Mouse (Mus musculus): ENCODE results near the gene Tmem28. TPM values are rescaled to one million over a fixed set of nuclear protein-coding genes. Genes with fewer than 3 reads are reported as not detected.

Gene Tmem28
- polyA plus RNA-seq, 1 experiment from 2014 or later = 2.3 TPM

DNA sequence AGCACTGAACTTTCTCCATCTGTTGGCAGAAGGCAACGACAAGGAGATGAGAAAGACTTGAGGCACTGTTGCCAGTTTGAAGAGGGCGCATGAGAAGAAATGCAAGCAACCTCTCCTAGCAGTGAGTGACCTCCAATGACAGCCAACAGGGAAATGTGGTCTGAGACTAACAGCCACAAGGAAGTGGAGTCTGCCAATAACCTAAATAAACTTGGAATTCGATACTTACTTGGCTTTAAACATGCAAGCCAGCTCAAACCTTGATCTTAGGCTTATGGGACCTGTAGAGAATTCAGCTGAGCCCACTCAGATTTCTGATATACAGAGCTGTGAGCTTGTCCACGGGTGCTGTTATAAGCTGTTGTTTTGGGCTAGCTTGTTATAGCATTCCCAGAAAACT is 51.4 kb downstream of the Tmem28 start:
- Histone ChIP-seq H3K36me3 (ENCODE audit: control insufficient read depth, insufficient read depth, low read length) (no peaks in the 10 kb centered on the region), H3K9me3 (ENCODE audit: control insufficient read depth, low read length) (no peaks in the 10 kb centered on the region)

GRCm38 (mm10) chrX:99872632-99873201 is 51.9 kb downstream of the Tmem28 start:
- no peaks in the 10 kb centered on the region for H3K36me3 ChIP-seq (ENCODE audit: control insufficient read depth, insufficient read depth, low read length)
- no peak overlapping the region for H3K9ac ChIP-seq (replicated peaks; ENCODE audit: low read depth, low read length)
- no peak overlapping the region for H3K4me2 ChIP-seq (ENCODE audit: low read depth, low read length)
- no peak overlapping the region for H3K27ac ChIP-seq (ENCODE audit: low read depth, low read length)
- ATAC-seq (ENCODE audit: low read depth) = no peak
- no peaks in the 10 kb centered on the region for H3K27me3 ChIP-seq (ENCODE audit: control insufficient read depth, insufficient read depth, low read length)
- H3K4me3 ChIP-seq (ENCODE audit: low read depth, low read length) = no peak overlapping the region
- no peaks in the 10 kb centered on the region for H3K9me3 ChIP-seq (ENCODE audit: control insufficient read depth, low read length)
- WGBS = 76% methylated on average over 3 of the region's 3 CpGs
- H3K4me1 ChIP-seq (ENCODE audit: control insufficient read depth, insufficient read depth, low read length) = no peaks in the 10 kb centered on the region

More for the DNA sequence above, 51.4 kb downstream of the Tmem28 start:
- no peak for ATAC-seq (ENCODE audit: low read depth)
- H3K9ac ChIP-seq (replicated peaks; ENCODE audit: low read depth, low read length) = no peak overlapping the region
- H3K27me3 ChIP-seq (ENCODE audit: control insufficient read depth, insufficient read depth, low read length) = no peaks in the 10 kb centered on the region
- no peak overlapping the region for H3K4me2 ChIP-seq (ENCODE audit: low read depth, low read length)
- no peak overlapping the region for H3K4me3 ChIP-seq (ENCODE audit: low read depth, low read length)
- no peaks in the 10 kb centered on the region for H3K4me1 ChIP-seq (ENCODE audit: control insufficient read depth, insufficient read depth, low read length)
- 77% methylated on average over 4 of the region's 4 CpGs for WGBS
- H3K27ac ChIP-seq (ENCODE audit: low read depth, low read length) = no peak overlapping the region

GRCm38 (mm10) chrX:99873259-99873919 is 52.6 kb downstream of the Tmem28 start:
- 79% methylated on average over 2 of the region's 2 CpGs for WGBS
- no peak overlapping the region for H3K27ac ChIP-seq (ENCODE audit: low read depth, low read length)
- no peaks in the 10 kb centered on the region for H3K36me3 ChIP-seq (ENCODE audit: control insufficient read depth, insufficient read depth, low read length)
- no peaks in the 10 kb centered on the region for H3K9me3 ChIP-seq (ENCODE audit: control insufficient read depth, low read length)
- no peaks in the 10 kb centered on the region for H3K27me3 ChIP-seq (ENCODE audit: control insufficient read depth, insufficient read depth, low read length)
- no peaks in the 10 kb centered on the region for H3K4me1 ChIP-seq (ENCODE audit: control insufficient read depth, insufficient read depth, low read length)
- H3K9ac ChIP-seq (replicated peaks; ENCODE audit: low read depth, low read length) = no peak overlapping the region
- no peak overlapping the region for H3K4me2 ChIP-seq (ENCODE audit: low read depth, low read length)
- no peak for ATAC-seq (ENCODE audit: low read depth)
- H3K4me3 ChIP-seq (ENCODE audit: low read depth, low read length) = no peak overlapping the region

GRCm38 (mm10) chrX:99873920-99874296 is 53.1 kb downstream of the Tmem28 start:
- no peaks in the 10 kb centered on the region for H3K4me1 ChIP-seq (ENCODE audit: control insufficient read depth, insufficient read depth, low read length)
- H3K4me2 ChIP-seq (ENCODE audit: low read depth, low read length) = no peak overlapping the region
- H3K36me3 ChIP-seq (ENCODE audit: control insufficient read depth, insufficient read depth, low read length) = no peaks in the 10 kb centered on the region
- H3K9ac ChIP-seq (replicated peaks; ENCODE audit: low read depth, low read length) = no peak overlapping the region
- 33% methylated on average over 4 of the region's 4 CpGs for WGBS
- no peak overlapping the region for H3K27ac ChIP-seq (ENCODE audit: low read depth, low read length)
- no peaks in the 10 kb centered on the region for H3K27me3 ChIP-seq (ENCODE audit: control insufficient read depth, insufficient read depth, low read length)
- no peaks in the 10 kb centered on the region for H3K9me3 ChIP-seq (ENCODE audit: control insufficient read depth, low read length)
- no peak for ATAC-seq (ENCODE audit: low read depth)
- H3K4me3 ChIP-seq (ENCODE audit: low read depth, low read length) = no peak overlapping the region

DNA sequence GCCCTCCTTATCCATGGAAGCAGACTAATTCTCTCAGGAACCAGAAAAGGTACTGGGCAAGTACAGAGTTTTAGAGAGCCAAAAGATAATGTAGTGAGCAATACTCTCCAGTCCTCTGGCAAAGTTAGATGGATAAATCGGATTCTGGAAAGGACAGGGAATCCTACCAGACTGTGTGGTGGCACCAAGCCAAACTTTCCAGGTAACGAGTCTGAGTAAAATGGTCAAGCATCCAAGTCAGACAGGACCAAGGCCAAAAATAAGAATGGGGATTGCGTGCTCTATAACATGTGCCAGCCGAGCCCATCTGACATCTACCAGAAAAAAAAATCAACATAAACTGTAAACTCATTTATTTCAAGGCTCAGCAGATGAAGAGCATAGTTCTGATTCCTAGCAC is 56.0 kb downstream of the Tmem28 start:
- no peaks in the 10 kb centered on the region for H3K36me3 ChIP-seq (ENCODE audit: control insufficient read depth, insufficient read depth, low read length)
- no peak overlapping the region for H3K27ac ChIP-seq (ENCODE audit: low read depth, low read length)
- H3K9me3 ChIP-seq (ENCODE audit: control insufficient read depth, low read length) = no peaks in the 10 kb centered on the region
- 74% methylated on average over 4 of the region's 4 CpGs for WGBS
- H3K9ac ChIP-seq (replicated peaks; ENCODE audit: low read depth, low read length) = no peak overlapping the region
- no peaks in the 10 kb centered on the region for H3K4me1 ChIP-seq (ENCODE audit: control insufficient read depth, insufficient read depth, low read length)
- H3K4me2 ChIP-seq (ENCODE audit: low read depth, low read length) = no peak overlapping the region
- no peaks in the 10 kb centered on the region for H3K27me3 ChIP-seq (ENCODE audit: control insufficient read depth, insufficient read depth, low read length)
- no peak overlapping the region for H3K4me3 ChIP-seq (ENCODE audit: low read depth, low read length)
- ATAC-seq (ENCODE audit: low read depth) = no peak

DNA sequence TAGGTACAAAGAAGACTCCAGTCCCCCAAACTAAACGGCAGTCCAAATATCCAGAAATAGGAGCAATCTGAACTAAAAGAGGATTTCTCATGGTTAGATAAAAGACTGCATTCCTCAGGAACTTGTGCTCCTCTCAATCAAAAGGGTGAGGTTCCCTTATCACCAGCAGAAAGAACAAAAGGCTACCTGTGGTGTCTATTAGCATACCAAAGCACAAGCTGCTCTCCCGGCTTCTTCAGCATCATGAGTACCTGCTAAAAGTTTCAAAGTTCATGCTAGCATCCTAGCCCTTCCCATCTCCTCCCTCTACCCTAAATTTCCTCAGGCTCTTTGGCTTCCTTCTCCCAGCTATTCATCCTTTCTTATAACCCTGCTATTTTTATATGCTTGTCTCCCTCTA is 62.6 kb downstream of the Tmem28 start:
- no peak for ATAC-seq (ENCODE audit: low read depth)
- Histone ChIP-seq H3K4me3 (ENCODE audit: low read depth, low read length) (no peak overlapping the region), H3K27me3 (ENCODE audit: control insufficient read depth, insufficient read depth, low read length) (no peaks in the 10 kb centered on the region), H3K4me1 (ENCODE audit: control insufficient read depth, insufficient read depth, low read length) (no peaks in the 10 kb centered on the region), H3K27ac (ENCODE audit: low read depth, low read length) (no peak overlapping the region), H3K9ac (replicated peaks; ENCODE audit: low read depth, low read length) (no peak overlapping the region), H3K9me3 (ENCODE audit: control insufficient read depth, low read length) (no peaks in the 10 kb centered on the region), H3K36me3 (ENCODE audit: control insufficient read depth, insufficient read depth, low read length) (no peaks in the 10 kb centered on the region), H3K4me2 (ENCODE audit: low read depth, low read length) (no peak overlapping the region)
- WGBS = 46% methylated on average over 2 of the region's 2 CpGs

Other genes starting within 250 kb of the Tmem28 start
- gene Eda, start 154.6 kb downstream of the Tmem28 start, polyA plus RNA-seq (2014; fragmentation: Nextera tagmentation; extraction: Ambion mirVana) = 2.0 and 2.4 TPM in 2 replicates